Mouse (Mus musculus): Measurements from ENCODE around the gene Cbx7.
A peak's percentile ranks its signal among the peaks of the same experiment; 100 is the strongest.

DNA sequence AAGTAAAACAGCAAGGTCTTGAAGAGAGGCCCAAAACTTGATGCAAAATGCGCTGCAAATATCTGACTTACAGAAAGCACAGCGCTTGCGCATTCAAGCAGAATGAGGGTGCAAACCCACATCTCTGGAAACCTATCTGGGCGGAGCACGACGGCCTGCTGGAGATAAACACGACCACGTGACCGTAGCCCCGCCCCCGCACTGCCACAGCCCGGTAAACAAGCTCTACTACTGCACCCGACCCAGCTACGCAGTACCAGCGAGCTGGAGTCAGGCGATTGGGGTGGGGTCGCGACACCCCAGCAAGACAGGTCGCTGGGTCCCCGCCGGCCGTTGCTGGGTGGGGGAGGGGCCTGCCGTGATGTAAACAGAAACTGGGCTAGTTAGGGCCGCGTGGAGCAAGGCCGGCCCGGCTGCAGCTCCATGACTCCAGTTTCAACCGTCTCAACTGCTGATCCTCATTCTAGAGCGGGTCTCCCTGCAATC lies 43.2 kb downstream of the Cbx7 start:
- TF ChIP-seq USF1 (IDR thresholded peaks at IDR 0.05; ENCODE audit: low read depth, low read length) (peak; percentile 92), CTCF (conservative IDR thresholded peaks at IDR 0.05 in 1 of 2, IDR thresholded peaks at IDR 0.05 in 1 of 2; ENCODE audit: low read depth in 2 of 2, low read length in 2 of 2) (no peak), TBP (conservative IDR thresholded peaks at IDR 0.05; ENCODE audit: low read depth, low read length) (no peak), ELF1 (IDR thresholded peaks at IDR 0.05; ENCODE audit: low read depth, low read length) (no peak), EP300 (IDR thresholded peaks at IDR 0.05; ENCODE audit: low read length) (no peak), SIN3A (IDR thresholded peaks at IDR 0.05; ENCODE audit: low read length) (peak; percentile 59; the same call in 1 of the 2 replicates), SMC3 (IDR thresholded peaks at IDR 0.05; ENCODE audit: low read depth, low read length) (no peak), ZC3H11A (IDR thresholded peaks at IDR 0.05; ENCODE audit: low read depth, low read length) (no peak)
